Mouse (Mus musculus): ENCODE results near the gene Tfdp2.

GRCm38 (mm10) chr9:96152801-96153200 lies 43.3 kb upstream of the Tfdp2 start:
- TF ChIP-seq CTCF (IDR thresholded peaks at IDR 0.05; ENCODE audit: control insufficient read depth, insufficient read depth, low read length), result no peak
- TF ChIP-seq POLR2A (IDR thresholded peaks at IDR 0.05; ENCODE audit: borderline replicate concordance, control insufficient read depth, low read depth, low read length), result no peak
